Mouse (Mus musculus): Measurements from ENCODE around the gene 9030025P20Rik.
"Not testable (repeated sequence)": the region's sequence is repeated elsewhere in the genome, so short reads cannot be mapped to it uniquely, and the experiment has no call there.

DNA sequence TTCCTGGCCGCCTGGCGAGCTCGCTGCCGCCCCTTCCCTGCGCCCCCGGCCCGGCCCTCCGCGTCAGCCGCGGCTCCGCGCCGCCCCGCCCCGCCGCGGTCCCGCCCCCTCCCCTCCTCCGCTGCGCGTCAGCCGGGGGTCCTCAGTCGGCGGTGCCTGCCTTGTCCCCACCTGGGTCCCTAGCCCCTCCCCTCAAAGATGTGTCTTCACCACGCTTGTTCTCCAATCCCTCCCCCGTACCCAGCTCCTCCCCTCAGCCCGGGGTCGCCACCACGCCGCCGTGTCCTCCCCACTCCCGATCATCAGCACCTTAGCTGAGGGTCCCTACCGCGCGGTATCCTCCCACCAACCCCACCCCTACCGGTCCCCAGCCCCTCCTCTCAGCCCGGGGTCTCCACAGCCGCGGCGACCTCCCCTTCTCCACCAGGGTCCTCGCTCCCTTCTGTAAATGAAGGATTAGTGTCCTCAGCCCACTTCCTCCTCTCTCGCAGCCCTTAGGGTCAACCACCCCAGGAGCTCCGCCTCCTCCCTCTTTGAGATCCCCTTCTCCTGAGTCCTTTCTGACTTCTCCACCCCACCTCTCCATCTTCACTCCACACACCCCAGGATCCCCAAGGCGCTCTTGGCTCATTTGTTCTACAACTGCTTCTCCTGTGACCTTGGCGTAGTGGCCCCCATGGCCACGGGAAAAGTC, 15.0 kb downstream of the 9030025P20Rik start:
- TF ChIP-seq CTCF, EP300 (IDR thresholded peaks at IDR 0.05; ENCODE audit: low read depth): not testable (repeated sequence)

All from liver, embryonic 14.5 days (tissue).